Mouse (Mus musculus): ENCODE measurements around the gene Itpr1. TPM values are rescaled to one million over a fixed set of nuclear protein-coding genes. Genes with fewer than 3 reads are reported as not detected.

Gene Itpr1
- polyA plus RNA-seq, 1 experiment from 2014 or later = 9.0 TPM

GRCm38 (mm10) chr6:108321653-108322052 is 108.8 kb downstream of the Itpr1 start:
- Histone ChIP-seq H3K9ac (no peak overlapping the region), H3K9me3 (no peaks in the 10 kb centered on the region), H3K27me3 (replicated peaks) (no peaks in the 10 kb centered on the region), H3K4me1 (replicated peaks) (no peaks in the 10 kb centered on the region), H3K4me3 (replicated peaks) (no peak overlapping the region), H3K27ac (no peak overlapping the region), H3K4me2 (replicated peaks) (no peak overlapping the region), H3K36me3 (no peaks in the 10 kb centered on the region)
- WGBS = 59% methylated on average over 2 of the region's 2 CpGs
- 0 out of 2 replicates have a peak, but pooled peaks have one; percentile 17 for ATAC-seq

DNA sequence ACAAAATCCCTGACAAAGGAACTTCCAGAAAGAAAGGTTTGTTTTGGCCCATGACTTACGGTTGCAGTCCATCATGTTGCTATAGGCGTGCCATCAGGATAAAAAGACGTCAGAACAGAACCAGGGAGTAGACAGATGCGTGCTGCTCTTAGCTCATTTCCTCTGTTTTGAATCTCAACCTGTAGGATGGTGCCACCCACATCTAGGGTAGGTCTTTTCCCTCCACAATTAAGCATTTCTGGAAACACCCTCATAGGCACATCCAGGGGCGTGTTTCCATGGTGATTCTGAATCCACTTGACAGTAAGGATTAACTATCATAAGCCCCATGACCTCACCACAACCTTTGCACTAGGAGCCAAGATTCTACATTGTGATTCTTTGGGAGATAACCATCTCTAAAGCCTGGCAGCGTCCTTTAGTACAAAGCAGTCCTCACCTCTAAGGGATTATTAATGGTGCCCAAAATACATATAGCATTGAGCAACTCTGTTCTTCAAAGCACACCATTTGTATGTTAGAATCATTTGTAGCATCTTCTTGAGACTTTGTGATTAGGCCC is 111.6 kb downstream of the Itpr1 start:
- no peak overlapping the region for H3K27ac ChIP-seq
- no peak overlapping the region for H3K9ac ChIP-seq
- no peaks in the 10 kb centered on the region for H3K4me1 ChIP-seq (replicated peaks)
- no peak overlapping the region for H3K4me2 ChIP-seq (replicated peaks)
- no peak overlapping the region for H3K4me3 ChIP-seq (replicated peaks)
- H3K27me3 ChIP-seq (replicated peaks) = no peaks in the 10 kb centered on the region
- WGBS = 79% methylated on average over 6 of the region's 6 CpGs
- no peaks in the 10 kb centered on the region for H3K36me3 ChIP-seq
- ATAC-seq = no peak
- no peaks in the 10 kb centered on the region for H3K9me3 ChIP-seq

- WGBS = 91% methylated on average over 10 of the region's 10 CpGs
- Histone ChIP-seq H3K27ac (no peak overlapping the region), H3K9ac (no peak overlapping the region), H3K36me3 (no peaks in the 10 kb centered on the region), H3K4me3 (replicated peaks) (no peak overlapping the region), H3K9me3 (no peaks in the 10 kb centered on the region), H3K27me3 (replicated peaks) (no peaks in the 10 kb centered on the region), H3K4me2 (replicated peaks) (no peak overlapping the region), H3K4me1 (replicated peaks) (no peaks in the 10 kb centered on the region)
- ATAC-seq = no peak
Measured at GRCm38 (mm10) chr6:108325400-108325799, 112.5 kb downstream of the Itpr1 start.

DNA sequence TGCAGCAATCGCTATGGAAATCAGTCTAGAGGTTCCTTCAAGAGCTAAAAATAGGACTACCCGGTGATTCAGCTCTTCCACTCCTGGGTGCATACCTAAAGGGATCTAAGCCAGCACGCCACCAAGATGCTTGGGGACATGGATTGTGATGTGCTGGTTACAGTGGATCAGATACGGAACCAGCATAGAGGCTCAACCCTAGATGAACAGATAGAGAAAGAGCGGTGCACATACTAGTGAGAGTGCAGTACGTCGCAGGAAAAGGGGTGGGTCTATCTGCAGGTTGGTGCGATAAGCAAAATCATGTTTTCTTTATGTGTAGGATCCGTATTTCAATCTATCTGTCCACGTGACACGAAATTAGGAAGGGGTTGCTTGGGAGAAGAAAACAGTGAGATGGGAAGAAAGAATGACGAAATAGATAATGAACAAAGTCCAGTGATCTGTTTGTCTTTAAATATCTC is 113.1 kb downstream of the Itpr1 start:
- H3K36me3 ChIP-seq = no peaks in the 10 kb centered on the region
- no peak overlapping the region for H3K27ac ChIP-seq
- H3K9ac ChIP-seq = no peak overlapping the region
- WGBS = 88% methylated on average over 12 of the region's 12 CpGs
- no peaks in the 10 kb centered on the region for H3K4me1 ChIP-seq (replicated peaks)
- no peak overlapping the region for H3K4me3 ChIP-seq (replicated peaks)
- ATAC-seq = no peak
- H3K4me2 ChIP-seq (replicated peaks) = no peak overlapping the region
- H3K27me3 ChIP-seq (replicated peaks) = no peaks in the 10 kb centered on the region
- H3K9me3 ChIP-seq = no peaks in the 10 kb centered on the region

- no peak for ATAC-seq
- Histone ChIP-seq H3K4me2 (replicated peaks) (no peak overlapping the region), H3K9ac (no peak overlapping the region), H3K27ac (no peak overlapping the region), H3K27me3 (replicated peaks) (no peaks in the 10 kb centered on the region), H3K9me3 (no peaks in the 10 kb centered on the region), H3K4me3 (replicated peaks) (no peak overlapping the region), H3K4me1 (replicated peaks) (no peaks in the 10 kb centered on the region), H3K36me3 (no peaks in the 10 kb centered on the region)
- 81% methylated on average over 10 of the region's 10 CpGs for WGBS
Measured at GRCm38 (mm10) chr6:108326751-108327161, 113.9 kb downstream of the Itpr1 start.

DNA sequence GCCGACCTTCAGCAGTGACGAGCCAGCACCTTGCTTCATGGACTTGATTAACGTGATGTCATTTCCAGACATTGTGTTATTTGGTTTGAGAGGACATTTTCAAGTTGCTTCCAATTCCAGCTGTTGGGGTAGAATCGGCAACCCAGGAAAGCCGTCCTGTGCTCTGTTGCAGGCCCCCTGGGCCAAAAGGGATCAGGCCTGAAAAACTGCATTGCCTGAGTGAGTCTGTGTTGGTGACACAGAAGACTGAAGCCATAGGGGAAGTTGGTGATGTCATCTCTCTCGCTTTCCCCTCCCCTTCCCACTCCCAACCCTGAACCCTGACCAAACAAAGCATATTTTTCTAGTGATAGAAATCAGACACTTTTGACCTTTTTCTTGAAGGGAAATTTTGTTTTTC is 114.7 kb downstream of the Itpr1 start:
- no peaks in the 10 kb centered on the region for H3K27me3 ChIP-seq (replicated peaks)
- no peaks in the 10 kb centered on the region for H3K9me3 ChIP-seq
- no peak overlapping the region for H3K27ac ChIP-seq
- WGBS = 66% methylated on average over 6 of the region's 6 CpGs
- H3K4me2 ChIP-seq (replicated peaks) = no peak overlapping the region
- no peak overlapping the region for H3K4me3 ChIP-seq (replicated peaks)
- no peaks in the 10 kb centered on the region for H3K36me3 ChIP-seq
- H3K4me1 ChIP-seq (replicated peaks) = no peaks in the 10 kb centered on the region
- H3K9ac ChIP-seq = no peak overlapping the region
- ATAC-seq = no peak

GRCm38 (mm10) chr6:108328296-108328695 is 115.4 kb downstream of the Itpr1 start:
- Histone ChIP-seq H3K9ac (no peak overlapping the region), H3K36me3 (no peaks in the 10 kb centered on the region), H3K4me1 (replicated peaks) (no peaks in the 10 kb centered on the region), H3K4me2 (replicated peaks) (no peak overlapping the region), H3K9me3 (no peaks in the 10 kb centered on the region), H3K4me3 (replicated peaks) (no peak overlapping the region), H3K27ac (no peak overlapping the region), H3K27me3 (replicated peaks) (no peaks in the 10 kb centered on the region)
- WGBS = 79% methylated on average over 7 of the region's 7 CpGs
- ATAC-seq = no peak

DNA sequence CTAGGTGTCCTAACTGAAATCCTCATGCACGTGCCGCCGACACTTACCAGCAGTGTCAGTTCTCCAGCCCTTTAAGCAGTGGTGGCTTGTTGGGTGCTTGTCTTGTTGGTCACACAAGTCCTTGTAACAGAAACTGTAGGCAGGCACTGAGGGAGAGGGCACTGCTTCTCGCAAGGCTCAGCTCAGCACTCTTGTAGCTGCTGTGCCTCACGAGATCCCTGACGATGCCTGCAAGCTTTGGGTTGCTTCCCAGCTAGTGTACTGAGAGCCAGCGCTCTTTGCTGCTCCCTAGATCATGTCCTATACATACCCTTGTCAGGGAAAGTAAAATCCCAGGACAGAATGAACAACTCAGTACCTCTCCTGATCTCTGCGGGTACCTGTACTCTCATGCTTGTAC is 117.6 kb downstream of the Itpr1 start:
- Histone ChIP-seq H3K27ac (no peak overlapping the region), H3K36me3 (no peaks in the 10 kb centered on the region), H3K4me1 (replicated peaks) (no peaks in the 10 kb centered on the region), H3K9me3 (no peaks in the 10 kb centered on the region), H3K27me3 (replicated peaks) (no peaks in the 10 kb centered on the region), H3K4me3 (replicated peaks) (no peak overlapping the region), H3K4me2 (replicated peaks) (no peak overlapping the region), H3K9ac (no peak overlapping the region)
- no peak for ATAC-seq
- WGBS = 82% methylated on average over 8 of the region's 8 CpGs

- no peak for ATAC-seq
- Histone ChIP-seq H3K4me2 (replicated peaks) (no peak overlapping the region), H3K27ac (no peak overlapping the region), H3K9ac (no peak overlapping the region), H3K36me3 (no peaks in the 10 kb centered on the region), H3K4me3 (replicated peaks) (no peak overlapping the region), H3K27me3 (replicated peaks) (no peaks in the 10 kb centered on the region), H3K4me1 (replicated peaks) (no peaks in the 10 kb centered on the region), H3K9me3 (no peaks in the 10 kb centered on the region)
- WGBS = 70% methylated on average over 3 of the region's 3 CpGs
Measured at GRCm38 (mm10) chr6:108331268-108331667, 118.4 kb downstream of the Itpr1 start.

DNA sequence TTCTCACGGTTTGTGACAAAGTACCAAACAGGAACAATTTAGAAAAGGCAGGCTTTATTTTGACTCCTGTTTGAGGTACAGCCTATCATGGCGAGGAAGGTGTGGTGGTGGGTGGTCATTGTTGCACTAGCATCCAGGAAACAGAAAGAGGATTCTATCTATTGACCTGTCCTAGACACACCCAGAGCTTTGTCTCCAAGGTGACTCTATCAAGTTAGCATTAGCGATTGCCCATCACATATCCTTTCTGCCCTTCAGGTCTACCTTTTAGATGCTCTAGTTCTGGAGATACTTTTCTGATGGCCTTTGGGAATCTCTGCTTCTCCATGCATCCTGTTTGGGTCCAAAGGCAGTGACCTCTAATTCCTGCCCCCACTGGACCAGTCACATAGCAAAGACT is 121.2 kb downstream of the Itpr1 start:
- H3K9ac ChIP-seq = no peak overlapping the region
- no peaks in the 10 kb centered on the region for H3K36me3 ChIP-seq
- H3K4me3 ChIP-seq (replicated peaks) = no peak overlapping the region
- H3K27ac ChIP-seq = no peak overlapping the region
- no peak for ATAC-seq
- no peaks in the 10 kb centered on the region for H3K27me3 ChIP-seq (replicated peaks)
- no peaks in the 10 kb centered on the region for H3K9me3 ChIP-seq
- no peaks in the 10 kb centered on the region for H3K4me1 ChIP-seq (replicated peaks)
- no peak overlapping the region for H3K4me2 ChIP-seq (replicated peaks)
- 76% methylated on average over 3 of the region's 3 CpGs for WGBS

- Histone ChIP-seq H3K4me3 (replicated peaks) (no peak overlapping the region), H3K27ac (no peak overlapping the region), H3K9ac (no peak overlapping the region), H3K27me3 (replicated peaks) (no peaks in the 10 kb centered on the region), H3K4me2 (replicated peaks) (no peak overlapping the region), H3K4me1 (replicated peaks) (no peaks in the 10 kb centered on the region), H3K9me3 (no peaks in the 10 kb centered on the region), H3K36me3 (no peaks in the 10 kb centered on the region; the same call in 1 of the 2 replicates)
- ATAC-seq = no peak
Measured at GRCm38 (mm10) chr6:108335202-108335823, 122.4 kb downstream of the Itpr1 start.

GRCm38 (mm10) chr6:108336506-108336905 is 123.6 kb downstream of the Itpr1 start:
- WGBS = 92% methylated on average over 6 of the region's 6 CpGs
- no peaks in the 10 kb centered on the region for H3K9me3 ChIP-seq
- no peak overlapping the region for H3K27ac ChIP-seq
- H3K4me2 ChIP-seq (replicated peaks) = no peak overlapping the region
- no peaks in the 10 kb centered on the region; the same call in 1 of the 2 replicates for H3K36me3 ChIP-seq
- H3K4me1 ChIP-seq (replicated peaks) = no peaks in the 10 kb centered on the region
- H3K27me3 ChIP-seq (replicated peaks) = no peaks in the 10 kb centered on the region
- no peak for ATAC-seq
- H3K9ac ChIP-seq = no peak overlapping the region
- H3K4me3 ChIP-seq (replicated peaks) = no peak overlapping the region

DNA sequence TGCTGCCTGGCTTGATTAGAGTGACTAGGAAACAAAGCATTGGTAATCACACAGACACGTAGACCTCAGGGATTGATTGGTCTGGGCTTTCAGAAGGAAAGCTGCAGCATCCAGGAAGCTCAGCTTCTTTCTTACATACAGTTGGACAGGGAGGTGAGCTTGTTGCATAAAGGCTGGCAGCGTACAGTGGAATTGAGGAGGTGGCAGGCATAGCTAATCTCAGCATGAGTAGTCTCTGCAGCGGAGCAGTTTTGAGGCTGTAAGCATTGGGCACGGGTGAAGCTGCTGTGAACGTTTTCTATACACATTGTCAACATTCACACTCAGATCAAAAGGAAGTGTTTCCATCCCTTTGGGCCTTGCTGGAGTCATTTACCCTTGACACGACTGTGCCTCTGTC is 124.4 kb downstream of the Itpr1 start:
- no peak overlapping the region for H3K4me3 ChIP-seq (replicated peaks)
- H3K27me3 ChIP-seq (replicated peaks) = no peaks in the 10 kb centered on the region
- 64% methylated on average over 6 of the region's 6 CpGs for WGBS
- no peaks in the 10 kb centered on the region; the same call in 1 of the 2 replicates for H3K36me3 ChIP-seq
- H3K4me1 ChIP-seq (replicated peaks) = no peaks in the 10 kb centered on the region
- H3K9ac ChIP-seq = no peak overlapping the region
- ATAC-seq = no peak
- H3K27ac ChIP-seq = no peak overlapping the region
- no peak overlapping the region for H3K4me2 ChIP-seq (replicated peaks)
- H3K9me3 ChIP-seq = no peaks in the 10 kb centered on the region

Measured in intestine, embryonic 15.5 days (tissue).